Comparison of ENCODE assay signal across 8 mouse cellular contexts in the genomic region with DNA sequence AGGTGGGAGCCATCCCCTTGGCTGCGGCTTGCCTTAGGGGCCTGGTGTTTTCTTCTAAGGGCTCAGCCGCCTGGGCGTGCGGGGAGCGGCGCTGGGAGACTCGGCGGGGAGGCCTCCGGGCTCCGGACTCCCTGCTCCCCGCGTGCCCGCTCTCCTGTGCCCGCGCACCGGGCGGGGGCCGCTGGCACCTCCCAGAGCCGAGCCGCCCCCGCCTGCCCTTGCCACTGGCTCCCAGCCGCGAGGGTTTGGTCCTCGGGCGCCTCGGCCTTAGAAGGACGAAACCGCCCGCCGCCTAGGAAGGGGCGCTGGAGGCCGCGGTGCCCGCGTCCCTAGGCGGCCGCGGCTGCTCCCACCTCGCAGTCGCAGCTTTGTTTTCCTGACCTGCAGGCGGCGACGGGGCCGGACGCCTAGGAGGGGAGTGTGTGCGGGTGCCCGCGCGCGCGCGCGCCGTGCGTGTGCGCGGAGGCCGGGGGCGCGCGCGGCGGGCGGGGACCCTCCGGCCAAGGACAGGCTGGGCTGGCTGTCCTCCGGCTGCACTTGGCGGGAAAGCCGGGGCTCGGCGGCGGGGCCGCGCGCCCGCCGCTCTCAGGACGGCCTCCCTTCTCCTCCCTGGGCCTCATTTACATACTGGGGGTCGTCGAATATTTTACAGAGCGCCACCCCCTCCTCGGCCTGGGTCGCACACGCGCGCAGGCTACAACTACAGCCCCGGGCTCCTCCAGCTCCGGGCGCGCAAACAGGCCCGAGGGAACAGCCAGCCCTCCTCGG.
A peak's percentile ranks its signal among the peaks of the same experiment; 100 is the strongest.
DNase-seq lines count a peak whose midpoint lies in the region; ATAC-seq and TF ChIP-seq lines count a peak whose summit lies in the region.

No protein-coding gene starts in this region.

- TF ChIP-seq CTCF in bone marrow macrophage, adult 2 months (IDR thresholded peaks at IDR 0.05; ENCODE audit: low read depth, low read length) = no peak
- TF ChIP-seq CTCF in embryonic fibroblast, embryonic 13.5 days (IDR thresholded peaks at IDR 0.05; ENCODE audit: borderline replicate concordance, insufficient read depth, low read length) = no peak

- peak overlapping the region; percentile 47 for H3K4me3 ChIP-seq in heart, embryonic 11.5 days (ENCODE audit: low read depth, low read length)
- H3K4me3 ChIP-seq in bone marrow macrophage, adult 2 months (ENCODE audit: insufficient read depth, low read length) = peak overlapping the region; percentile 54
- H3K4me3 ChIP-seq in embryonic fibroblast, embryonic 13.5 days (ENCODE audit: insufficient read depth, low read length) = peak overlapping the region; percentile 46
- peak overlapping the region; percentile 63 for H3K4me3 ChIP-seq in intestine, embryonic 15.5 days (replicated peaks)
- peak overlapping the region; percentile 59 for H3K4me3 ChIP-seq in limb, embryonic 14.5 days (replicated peaks; ENCODE audit: low read length)
- peak overlapping the region; percentile 90 for H3K4me3 ChIP-seq in neural tube, embryonic 12.5 days

- H3K4me1 ChIP-seq in heart, embryonic 11.5 days (ENCODE audit: control insufficient read depth, insufficient read depth, low read length) = peaks cover 5% of the 10 kb centered on the region
- H3K4me1 ChIP-seq in bone marrow macrophage, adult 2 months (ENCODE audit: control insufficient read depth, insufficient read depth, low read length) = no peaks in the 10 kb centered on the region
- no peaks in the 10 kb centered on the region; the same call in 1 of the 2 replicates for H3K4me1 ChIP-seq in embryonic fibroblast, embryonic 13.5 days (ENCODE audit: control insufficient read depth, insufficient read depth, low read length)
- peaks cover 12% of the 10 kb centered on the region; the same call in 1 of the 2 replicates for H3K4me1 ChIP-seq in intestine, embryonic 15.5 days (replicated peaks)
- H3K4me1 ChIP-seq in limb, embryonic 14.5 days (ENCODE audit: control insufficient read depth, insufficient read depth, low read length) = peaks cover 2% of the 10 kb centered on the region; the same call in 1 of the 2 replicates
- H3K4me1 ChIP-seq in neural tube, embryonic 12.5 days = no peaks in the 10 kb centered on the region

- peak overlapping the region; percentile 64 for H3K9ac ChIP-seq in heart, embryonic 11.5 days (ENCODE audit: low read depth, low read length)
- peak overlapping the region; percentile 61 for H3K9ac ChIP-seq in intestine, embryonic 15.5 days
- peak overlapping the region; percentile 67 for H3K9ac ChIP-seq in limb, embryonic 14.5 days (ENCODE audit: low read depth, low read length, severe bottlenecking)
- H3K9ac ChIP-seq in neural tube, embryonic 12.5 days = peak overlapping the region; percentile 100

- no peak for TF ChIP-seq POLR2A in bone marrow macrophage, adult 2 months (IDR thresholded peaks at IDR 0.05; ENCODE audit: borderline replicate concordance, low read depth, low read length)
- no peak for TF ChIP-seq POLR2A in embryonic fibroblast, embryonic 13.5 days (IDR thresholded peaks at IDR 0.05; ENCODE audit: low read depth, low read length)
- no peak for TF ChIP-seq POLR2A in limb, embryonic 14.5 days (IDR thresholded peaks at IDR 0.05; ENCODE audit: borderline replicate concordance, extremely low read depth, insufficient read depth, insufficient read length)

- no peak for DNase-seq in heart, adult 8-10 months (ENCODE audit: low spot score)
- DNase-seq in limb, embryonic 14.5 days (ENCODE audit: low spot score) = peak; percentile 48
- DNase-seq in urinary bladder, postnatal 36 days (ENCODE audit: low spot score in 2 of 2) = no peak

- peak overlapping the region; percentile 75 for H3K4me2 ChIP-seq in heart, embryonic 11.5 days
- H3K4me2 ChIP-seq in intestine, embryonic 15.5 days (replicated peaks) = peak overlapping the region; percentile 96
- peak overlapping the region; percentile 86 for H3K4me2 ChIP-seq in limb, embryonic 14.5 days (replicated peaks; ENCODE audit: low read depth, low read length, severe bottlenecking)
- peak overlapping the region; percentile 72 for H3K4me2 ChIP-seq in neural tube, embryonic 12.5 days (replicated peaks)

- no peaks in the 10 kb centered on the region for H3K9me3 ChIP-seq in heart, embryonic 11.5 days (replicated peaks; ENCODE audit: control insufficient read depth, low read length)
- H3K9me3 ChIP-seq in intestine, embryonic 15.5 days = no peaks in the 10 kb centered on the region
- no peaks in the 10 kb centered on the region for H3K9me3 ChIP-seq in limb, embryonic 14.5 days (ENCODE audit: control insufficient read depth, low read length)
- H3K9me3 ChIP-seq in neural tube, embryonic 12.5 days = no peaks in the 10 kb centered on the region

- ATAC-seq in heart, embryonic 11.5 days (replicated peaks; ENCODE audit: insufficient number of reproducible peaks, low FRiP score, low TSS enrichment) = peak; percentile 82
- peak; percentile 82 for ATAC-seq in intestine, embryonic 15.5 days
- peak; percentile 78 for ATAC-seq in limb, embryonic 14.5 days (ENCODE audit: low FRiP score, low read depth)
- ATAC-seq in neural tube, embryonic 12.5 days (ENCODE audit: low FRiP score, low read depth) = peak; percentile 69

- H3K36me3 ChIP-seq in heart, embryonic 11.5 days (ENCODE audit: control insufficient read depth, insufficient read depth, low read length) = no peaks in the 10 kb centered on the region
- no peaks in the 10 kb centered on the region for H3K36me3 ChIP-seq in intestine, embryonic 15.5 days
- no peaks in the 10 kb centered on the region for H3K36me3 ChIP-seq in limb, embryonic 14.5 days (ENCODE audit: control insufficient read depth, insufficient read depth, low read length)
- H3K36me3 ChIP-seq in neural tube, embryonic 12.5 days = peaks cover 9% of the 10 kb centered on the region; the same call in 1 of the 2 replicates

- peaks cover 61% of the 10 kb centered on the region for H3K27me3 ChIP-seq in heart, embryonic 11.5 days (ENCODE audit: control insufficient read depth, insufficient read depth, low read length)
- peaks cover 63% of the 10 kb centered on the region for H3K27me3 ChIP-seq in intestine, embryonic 15.5 days (replicated peaks)
- peaks cover 91% of the 10 kb centered on the region for H3K27me3 ChIP-seq in limb, embryonic 14.5 days (ENCODE audit: control insufficient read depth, insufficient read depth, low read length)
- H3K27me3 ChIP-seq in neural tube, embryonic 12.5 days (replicated peaks) = no peaks in the 10 kb centered on the region

- WGBS in heart, embryonic 11.5 days (ENCODE audit: insufficient replicate concordance) = under 1% methylated on average over 59 of the region's 91 CpGs
- under 1% methylated on average over 91 of the region's 91 CpGs for WGBS in intestine, embryonic 15.5 days
- WGBS in limb, embryonic 14.5 days = 1% methylated on average over 57 of the region's 91 CpGs
- under 1% methylated on average over 91 of the region's 91 CpGs for WGBS in neural tube, embryonic 12.5 days

- peak overlapping the region; percentile 60; the same call in 1 of the 2 replicates for H3K27ac ChIP-seq in heart, embryonic 11.5 days (ENCODE audit: low read depth, low read length)
- H3K27ac ChIP-seq in bone marrow macrophage, adult 2 months (ENCODE audit: insufficient read depth, low read depth, low read length) = no peak overlapping the region
- H3K27ac ChIP-seq in embryonic fibroblast, embryonic 13.5 days (ENCODE audit: insufficient read depth, low read length) = no peak overlapping the region
- peak overlapping the region; percentile 64; the same call in 1 of the 2 replicates for H3K27ac ChIP-seq in intestine, embryonic 15.5 days
- peak overlapping the region; percentile 38; the same call in 1 of the 2 replicates for H3K27ac ChIP-seq in limb, embryonic 14.5 days (replicated peaks; ENCODE audit: low read depth, low read length)
- H3K27ac ChIP-seq in neural tube, embryonic 12.5 days = peak overlapping the region; percentile 100

Comparison
In these comparisons a context has a peak if more than half of its experiments do, and no peak if none do; other contexts are left out.
1. H3K27ac ChIP-seq: peak in heart, embryonic 11.5 days (single experiment), intestine, embryonic 15.5 days (single experiment), limb, embryonic 14.5 days (single experiment) and neural tube, embryonic 12.5 days (single experiment); none in bone marrow macrophage, adult 2 months (single experiment) and embryonic fibroblast, embryonic 13.5 days (single experiment).
2. Peak in every context shown above with its lines, with median percentiles within 50 percentile points of each other: ATAC-seq, H3K4me2 ChIP-seq, H3K4me3 ChIP-seq and H3K9ac ChIP-seq.